Mouse (Mus musculus) embryo, embryonic 10.5 days (tissue): ENCODE results near the gene Fzd7.

Experiments
- DNase-seq: peaks from one replicate; pipeline ENCODE4 v3.0.0-alpha.2; 2015; ENCODE audit warnings: low spot score

The Fzd7 gene

DNA sequence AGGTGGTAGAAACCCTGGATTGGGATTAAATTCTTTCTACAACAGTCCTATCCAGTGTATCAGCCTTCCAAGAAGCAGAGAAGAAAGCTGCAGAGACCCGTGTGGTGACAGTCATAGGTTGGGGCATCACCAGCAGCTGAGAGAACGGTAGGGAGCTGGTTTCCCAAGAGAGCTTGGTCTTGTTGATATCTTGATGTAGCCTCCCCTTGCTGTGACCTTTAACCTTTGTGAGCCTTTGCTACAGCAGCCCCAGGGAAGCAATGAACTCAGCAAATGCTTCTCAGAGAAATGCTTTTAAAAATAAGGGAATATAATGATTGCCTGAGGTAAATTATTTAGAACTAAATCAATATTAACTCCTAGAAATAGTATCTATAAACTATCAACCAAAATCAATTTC is 20.1 kb downstream of the Fzd7 start:
- no peak for DNase-seq

DNA sequence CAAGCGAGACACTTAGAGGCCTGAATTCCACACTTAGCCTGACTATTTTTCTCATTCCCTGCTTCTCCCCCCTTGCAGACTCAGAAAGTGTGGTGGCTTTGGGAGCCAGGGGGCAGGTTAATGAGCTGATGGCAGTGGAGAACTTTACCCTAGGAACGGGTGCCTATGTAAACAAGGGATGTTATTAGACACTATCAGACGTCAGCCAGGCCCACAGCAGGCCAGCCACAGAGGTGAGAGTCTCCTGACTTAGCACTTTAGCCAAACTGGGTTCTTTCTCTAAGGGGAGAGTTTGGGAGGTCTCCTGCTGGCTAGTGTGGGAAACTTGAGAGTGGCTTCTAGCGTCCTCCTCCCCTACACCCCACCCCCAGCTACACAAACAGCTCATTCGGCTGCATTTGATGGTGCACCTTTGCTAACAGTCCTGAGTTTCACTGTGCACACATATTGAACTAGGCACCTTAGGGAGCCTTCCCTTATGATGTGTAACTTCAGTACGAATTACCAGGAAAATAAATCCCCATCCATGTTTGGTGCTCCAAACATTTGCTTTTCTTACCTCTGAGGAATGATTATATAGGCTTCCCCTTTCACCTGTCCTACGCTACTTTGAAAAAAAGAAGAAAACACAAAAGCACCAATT is 21.6 kb downstream of the Fzd7 start:
- DNase-seq, result no peak

DNA sequence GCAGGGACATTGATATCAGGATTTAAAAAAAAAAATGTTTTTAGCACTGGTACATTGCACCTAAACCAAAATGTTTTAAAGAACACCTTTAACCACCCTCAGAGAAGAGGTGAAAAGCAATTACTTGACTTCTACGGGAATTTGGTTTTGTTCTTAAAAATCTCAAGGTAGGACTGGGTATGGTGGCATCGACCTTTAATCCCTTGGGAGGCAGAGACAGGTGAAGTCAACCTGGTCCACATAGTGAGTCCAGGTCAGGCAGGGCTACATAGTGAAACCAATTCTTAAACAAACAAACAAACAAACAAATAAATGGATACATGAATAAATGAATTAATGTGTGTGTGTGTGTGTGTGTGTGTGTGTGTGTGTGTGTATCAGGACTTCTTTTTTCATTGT is 22.1 kb downstream of the Fzd7 start:
- DNase-seq, result no peak

DNA sequence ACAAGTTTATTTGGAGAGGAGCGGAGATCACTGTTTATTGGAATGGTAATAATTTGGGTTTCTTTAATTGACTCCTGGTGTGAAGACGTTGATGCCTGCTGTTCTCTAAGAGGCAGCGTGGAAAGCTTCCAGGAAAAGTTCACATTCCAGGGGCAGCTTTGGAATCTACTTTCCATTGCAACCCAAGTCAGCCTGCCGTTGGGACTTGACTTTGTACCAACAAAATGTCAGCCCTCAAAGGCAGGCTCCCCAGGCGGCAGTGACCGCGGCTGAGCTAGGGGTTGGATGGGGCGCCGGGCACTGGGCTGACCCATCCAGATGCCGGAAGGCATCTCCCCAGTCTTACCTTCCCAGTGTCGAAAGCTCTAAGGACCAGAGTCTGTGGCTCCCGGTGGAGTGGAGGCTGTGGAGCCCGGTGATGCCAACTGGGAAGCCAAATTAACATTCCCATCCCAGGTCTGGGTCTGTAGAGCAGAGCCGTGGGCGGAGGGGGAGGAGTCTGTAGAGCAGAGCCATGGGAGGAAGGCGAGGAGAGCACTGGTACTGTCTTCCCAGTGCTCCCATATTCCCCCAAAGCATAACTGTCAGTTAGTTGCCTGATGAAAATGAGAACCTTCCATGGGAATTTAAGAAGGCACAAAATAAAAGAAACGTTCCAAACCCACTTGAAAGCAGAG is 26.4 kb downstream of the Fzd7 start:
- DNase-seq, result peak; percentile 39

DNA sequence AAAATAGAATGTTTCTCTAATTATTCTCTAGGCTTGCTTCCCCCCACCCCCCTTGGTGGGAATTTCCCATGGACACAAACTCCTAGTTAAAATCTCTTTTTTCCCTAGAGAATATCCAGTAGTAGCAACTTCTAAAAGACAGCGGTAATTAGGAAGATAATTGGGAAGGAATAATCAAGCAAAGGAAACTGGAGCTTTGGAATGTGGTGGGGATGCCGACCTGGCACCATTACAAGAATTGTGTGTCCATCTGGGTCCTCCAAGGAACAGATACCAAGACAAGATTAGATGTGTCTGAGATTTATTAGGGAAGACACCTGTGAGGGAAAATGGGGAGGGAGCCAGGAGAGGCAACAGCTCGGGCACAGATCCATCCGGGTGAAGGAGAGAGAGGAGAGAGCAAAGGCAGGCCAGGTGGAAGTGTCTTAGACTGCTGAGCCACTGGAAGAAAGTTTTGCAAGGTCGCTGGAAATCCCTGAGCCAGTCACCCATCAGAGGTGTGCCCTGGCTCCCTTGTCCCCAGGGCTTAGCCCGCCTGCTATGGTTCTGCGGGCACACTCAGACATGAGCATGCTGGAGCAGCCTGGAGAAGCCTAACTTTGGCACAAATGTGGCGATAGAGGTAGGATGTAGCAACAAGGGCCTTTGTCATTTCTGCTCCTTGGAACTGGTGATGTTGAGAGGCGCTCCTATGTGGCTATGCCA is 29.5 kb downstream of the Fzd7 start:
- DNase-seq, result no peak

DNA sequence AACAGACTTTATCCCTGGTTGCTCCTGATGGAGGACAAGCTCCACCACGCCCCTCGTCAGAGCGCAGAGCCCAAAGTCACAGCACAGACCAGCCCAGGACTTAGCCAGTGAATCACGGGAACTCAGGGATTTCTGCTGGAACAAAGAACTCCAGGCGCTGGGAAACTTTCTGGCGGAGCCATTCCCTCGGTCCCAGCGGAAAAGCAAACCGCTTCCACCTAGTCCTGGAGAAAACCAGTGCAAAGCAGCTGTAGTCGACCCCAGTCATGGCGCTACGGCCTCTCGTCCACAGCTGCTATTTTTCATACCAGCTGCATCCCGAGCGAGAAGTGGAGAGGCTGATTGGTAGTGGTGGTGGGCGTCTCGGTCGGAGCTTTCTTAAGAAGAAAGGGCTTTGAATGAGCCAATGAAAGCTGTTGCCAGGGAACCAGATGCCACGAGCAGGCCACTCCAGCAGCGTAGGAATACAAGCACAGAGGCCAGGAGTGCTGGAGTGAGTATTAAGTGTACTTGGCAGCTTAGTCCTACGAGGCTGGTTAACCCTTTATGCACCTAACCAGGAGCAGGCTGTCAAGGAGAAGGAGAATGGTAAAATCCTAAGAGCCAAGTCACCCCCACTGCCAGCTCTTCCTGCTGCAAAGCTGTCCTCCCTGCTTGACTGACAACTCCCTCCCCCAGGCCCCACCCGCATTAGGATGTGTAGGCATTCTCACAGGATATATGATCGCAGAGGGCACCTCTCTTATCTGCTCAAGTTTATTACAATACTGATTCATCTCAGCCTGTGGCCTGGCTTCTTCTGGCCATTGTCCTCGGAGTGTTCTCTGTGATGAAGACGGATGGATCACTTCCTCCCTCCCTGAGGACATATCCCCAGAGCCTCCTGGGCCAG is 34.0 kb downstream of the Fzd7 start, which contains the start of gene Gm973:
Gene Gm973, plus strand, starts transcription at position 239 of the 892 bp plus-strand sequence.
- DNase-seq, result peak; percentile 95

DNA sequence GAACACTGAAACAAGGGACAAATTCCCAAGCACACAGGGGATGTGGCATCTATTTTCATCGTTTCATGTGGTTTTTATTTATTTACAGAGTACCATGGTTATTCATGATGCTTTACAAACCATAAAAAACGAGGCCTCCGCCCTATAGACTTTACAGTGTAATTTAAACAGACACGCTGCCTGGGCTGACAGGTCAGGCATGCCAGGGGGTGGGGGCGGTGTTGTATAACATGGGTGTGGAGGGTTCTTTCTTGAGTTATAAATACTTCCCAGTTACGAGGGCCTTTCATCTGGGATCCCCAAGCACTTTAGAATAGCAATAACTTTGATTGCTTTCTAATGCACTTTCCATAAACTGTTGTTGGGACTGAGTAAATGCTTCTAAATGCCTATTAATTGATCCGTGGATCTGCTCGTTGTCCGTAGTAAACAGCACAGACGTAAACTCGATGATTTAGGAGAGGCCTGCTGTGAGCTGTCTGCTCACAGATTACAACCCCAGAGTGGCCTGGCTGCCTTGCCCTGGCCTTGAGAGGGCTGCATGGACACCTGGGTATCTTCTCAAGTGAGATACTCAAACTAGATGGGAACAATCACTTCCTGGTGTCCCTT is 38.1 kb downstream of the Fzd7 start:
- DNase-seq, result peak; percentile 50

DNA sequence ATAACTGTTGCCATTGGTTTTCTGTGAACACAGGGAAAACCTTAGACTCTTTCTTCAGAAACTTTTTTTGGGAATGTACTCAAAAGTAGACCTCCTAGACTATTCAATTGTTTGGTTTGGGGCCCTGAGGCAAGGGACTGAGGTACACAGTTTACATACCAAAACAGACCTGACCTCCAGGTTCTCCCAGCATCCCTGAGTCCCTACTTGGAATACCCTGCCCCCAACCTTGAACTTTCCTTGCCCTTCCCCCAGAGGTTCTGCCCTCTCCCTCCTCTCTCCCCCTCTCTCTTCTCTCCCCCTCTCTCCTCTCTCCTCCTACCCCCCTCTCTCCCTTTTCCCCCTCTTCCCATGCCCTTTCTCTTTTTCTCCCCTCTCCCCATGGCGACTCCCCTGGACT is 40.2 kb downstream of the Fzd7 start:
- no peak for DNase-seq

DNA sequence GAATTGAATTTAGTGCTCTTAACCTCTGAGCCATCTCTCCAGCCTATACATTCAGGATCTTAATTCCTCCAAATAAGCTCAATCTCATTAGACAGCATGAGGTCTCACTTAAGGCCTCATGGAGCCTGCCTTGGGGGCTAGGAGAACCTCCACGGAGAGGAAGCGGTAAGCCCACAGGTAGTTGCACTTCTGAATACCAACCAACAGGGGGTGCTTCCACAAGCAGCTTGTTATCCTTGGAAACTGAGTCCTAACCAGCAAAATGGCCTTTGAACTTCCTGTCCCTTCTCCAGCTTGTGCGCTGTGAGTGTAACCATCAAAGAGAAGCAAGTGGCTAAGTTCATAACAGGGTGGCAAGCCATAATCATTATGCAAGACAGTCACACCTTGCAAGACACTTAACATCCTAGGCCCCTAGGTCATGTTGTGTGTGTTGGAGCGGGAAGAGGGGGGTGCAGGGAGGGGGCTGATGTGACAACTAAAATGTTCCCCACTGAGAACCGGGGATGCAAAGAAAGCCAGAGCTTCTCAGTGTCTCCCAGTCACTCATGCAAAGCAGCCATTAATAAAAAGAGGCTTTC is 41.2 kb downstream of the Fzd7 start:
- DNase-seq, result peak; percentile 40

DNA sequence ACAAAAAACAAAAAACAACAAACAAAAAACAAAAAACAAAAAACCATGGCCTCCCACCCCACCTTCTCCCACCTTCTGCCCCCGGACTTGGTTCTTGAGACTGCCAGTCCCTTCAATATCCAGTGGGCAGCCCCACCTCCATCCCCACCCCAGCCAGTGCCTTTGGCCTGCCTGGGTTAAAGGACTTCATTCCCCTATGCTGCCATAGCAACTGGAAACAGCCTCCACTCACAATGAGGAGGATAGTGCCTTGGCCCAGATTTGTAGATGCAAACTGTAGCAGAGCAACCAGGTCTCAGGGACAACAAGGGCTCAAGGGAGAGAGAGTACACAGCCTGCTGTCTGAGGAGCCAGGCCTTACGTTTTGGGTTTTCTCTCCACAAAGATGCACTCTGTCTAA is 41.8 kb downstream of the Fzd7 start:
- DNase-seq, result peak; percentile 67

DNA sequence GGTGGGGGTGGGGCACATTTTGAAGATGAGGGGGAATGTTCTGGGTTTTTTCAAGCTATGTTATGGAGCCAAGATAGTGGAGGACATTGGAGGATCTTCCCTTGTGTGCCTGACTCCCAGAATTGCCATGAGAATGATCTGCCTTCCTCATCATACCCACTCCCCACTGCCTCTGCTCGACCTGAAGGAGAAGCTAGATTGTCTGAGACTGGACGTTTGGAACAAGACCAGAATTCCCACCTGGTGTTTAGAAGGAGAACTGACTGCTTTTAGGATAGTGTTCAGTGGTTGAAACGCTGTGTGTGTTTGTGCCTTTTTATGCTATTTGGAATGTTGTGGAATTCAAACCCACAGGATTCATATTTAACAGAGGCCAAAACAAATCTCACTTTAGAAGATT is 42.5 kb downstream of the Fzd7 start:
- no peak for DNase-seq

DNA sequence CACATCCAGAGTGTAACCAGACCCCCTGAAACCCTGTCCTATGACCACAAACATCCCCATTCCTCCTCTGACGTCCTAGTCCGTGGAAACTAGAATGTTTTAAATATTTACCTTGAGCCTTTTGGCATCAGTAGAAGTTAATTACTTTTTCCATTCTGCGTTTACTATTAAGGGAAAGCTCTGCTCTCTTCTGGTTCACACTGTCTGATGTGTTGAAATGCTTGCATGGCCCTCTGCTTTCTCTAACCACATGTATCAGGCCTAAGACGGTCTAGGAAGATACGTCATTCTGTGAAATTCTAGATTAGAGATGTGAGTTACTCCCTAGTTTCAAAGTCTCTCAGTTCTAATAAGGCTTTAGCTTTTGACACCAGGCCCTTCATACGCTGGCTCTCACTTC is 45.0 kb downstream of the Fzd7 start:
- no peak for DNase-seq

DNA sequence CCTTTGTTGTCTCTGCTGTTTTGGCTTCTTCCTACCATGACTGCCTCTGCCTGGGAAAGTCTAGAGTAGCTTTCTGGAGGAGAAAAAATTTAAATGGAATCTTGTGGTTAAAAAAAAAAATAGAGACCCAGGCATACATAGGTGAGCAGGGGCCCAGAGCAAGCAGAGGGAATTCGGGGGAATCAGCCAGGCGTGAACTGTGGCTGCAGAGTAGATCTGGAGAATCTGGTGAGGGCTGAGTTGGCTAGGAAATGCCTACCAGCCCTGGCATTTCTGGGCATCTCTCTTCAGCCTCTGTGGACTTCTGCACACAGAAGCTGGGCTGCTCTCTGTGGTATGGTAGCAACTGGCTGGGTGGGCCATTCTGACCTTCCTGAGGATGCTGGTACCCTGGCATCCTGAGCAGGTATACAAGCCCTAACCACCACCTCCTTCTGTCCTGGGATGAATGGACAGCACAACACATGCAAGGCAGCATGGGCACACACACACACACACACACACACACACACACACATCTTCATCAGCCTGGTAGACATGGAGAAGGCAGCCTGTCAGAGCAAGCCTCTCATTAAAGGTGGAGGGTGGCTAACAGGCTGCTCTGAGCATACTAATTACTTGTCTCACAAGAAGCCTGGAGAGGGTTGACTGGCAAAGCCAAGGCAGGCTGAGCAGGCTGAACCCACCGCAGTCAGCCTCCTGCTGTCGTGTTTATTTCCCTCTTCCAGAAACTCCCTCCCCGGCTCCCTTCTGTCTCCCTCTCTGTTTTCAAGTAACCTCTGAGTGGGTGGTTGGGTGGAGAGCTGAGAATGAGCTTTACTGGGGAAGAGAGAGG is 53.0 kb downstream of the Fzd7 start:
- DNase-seq, result no peak
